Mouse (Mus musculus) heart, embryonic 10.5 days (tissue): ENCODE measurements around the gene Dnajc5g. TPM values are rescaled to one million over a fixed set of nuclear protein-coding genes. Genes with fewer than 3 reads are reported as not detected.

ENCODE experiments used
- DNase-seq: peaks from one replicate; pipeline ENCODE4 v3.0.0-alpha.2; 2017; ENCODE audit warnings: low spot score
- H3K27ac ChIP-seq: fragments of 300-500 bp; sonication (generic); 2 replicates; pipeline ENCODE4 v1.5.1; 2016; ENCODE audit warnings: mild to moderate bottlenecking
- H3K27me3 ChIP-seq: fragments of 300-500 bp; sonication (generic); 2 replicates; pipeline ENCODE4 v1.6.1; 2016; ENCODE audit warnings: mild to moderate bottlenecking; ENCODE audit not compliant: poor library complexity, insufficient read depth, severe bottlenecking
- H3K36me3 ChIP-seq: fragments of 300-500 bp; sonication (generic); 2 replicates; pipeline ENCODE4 v1.6.1; 2016; ENCODE audit warnings: mild to moderate bottlenecking, moderate library complexity
- H3K4me1 ChIP-seq: fragments of 300-500 bp; sonication (generic); 2 replicates; pipeline ENCODE4 v1.6.1; 2016; ENCODE audit warnings: mild to moderate bottlenecking
- H3K4me3 ChIP-seq: fragments of 300-500 bp; sonication (generic); 2 replicates; pipeline ENCODE4 v1.5.1; 2016; ENCODE audit warnings: mild to moderate bottlenecking, moderate library complexity
- H3K9me3 ChIP-seq: fragments of 300-500 bp; sonication (generic); 2 replicates; pipeline ENCODE4 v1.6.1; 2016; ENCODE audit warnings: mild to moderate bottlenecking, moderate library complexity
- WGBS: fragments of 180-500 bp; shearing (Covaris S2); methylation state at CpG from one replicate; pipeline ENCODE4 v1.1.7; 2016; 5-methylcytosine and 5-hydroxymethylcytosine counted together
- polyA plus RNA-seq: library from polyadenylated mRNA; unstranded; fragments of >200 nt; fragmentation: Nextera tagmentation; extraction: Ambion mirVana; gene quantifications from 2 replicates; pipeline ENCODE4 v1.2.1, GENCODE M21; 2016

Gene Dnajc5g
- polyA plus RNA-seq, result not detected in 2 replicates

GRCm38 (mm10) chr5:31105814-31106335 is at the start of gene Dnajc5g:
TSS of gene Dnajc5g (plus strand) at chr5:31106285.
- no peak for DNase-seq
- Histone ChIP-seq H3K4me1 (no peaks in the 10 kb centered on the region), H3K27me3 (peaks cover 6% of the 10 kb centered on the region), H3K4me3 (no peak within 1 kb of the TSS), H3K36me3 (no peaks in the 10 kb centered on the region), H3K27ac (no peak within 1 kb of the TSS), H3K9me3 (no peaks in the 10 kb centered on the region)
- 80% methylated on average over 9 of the region's 9 CpGs for WGBS

GRCm38 (mm10) chr5:31069810-31070209 is 36.3 kb upstream of the Dnajc5g start:
- DNase-seq, result no peak
- H3K4me1 ChIP-seq, result no peaks in the 10 kb centered on the region
- H3K36me3 ChIP-seq, result peaks cover 95% of the 10 kb centered on the region
- H3K4me3 ChIP-seq, result no peak overlapping the region
- no peak overlapping the region for H3K27ac ChIP-seq
- WGBS, result 96% methylated on average over 3 of the region's 3 CpGs
- H3K9me3 ChIP-seq, result no peaks in the 10 kb centered on the region
- H3K27me3 ChIP-seq, result no peaks in the 10 kb centered on the region

GRCm38 (mm10) chr5:31071059-31071458 is 35.0 kb upstream of the Dnajc5g start:
- DNase-seq, result no peak
- no peak overlapping the region for H3K4me3 ChIP-seq
- no peaks in the 10 kb centered on the region for H3K4me1 ChIP-seq
- WGBS, result 89% methylated on average over 2 of the region's 2 CpGs
- no peaks in the 10 kb centered on the region for H3K27me3 ChIP-seq
- no peak overlapping the region for H3K27ac ChIP-seq
- H3K36me3 ChIP-seq, result peaks cover 100% of the 10 kb centered on the region
- no peaks in the 10 kb centered on the region for H3K9me3 ChIP-seq

- Histone ChIP-seq H3K4me3 (no peak overlapping the region), H3K4me1 (no peaks in the 10 kb centered on the region), H3K9me3 (no peaks in the 10 kb centered on the region), H3K27ac (no peak overlapping the region), H3K27me3 (no peaks in the 10 kb centered on the region), H3K36me3 (peaks cover 100% of the 10 kb centered on the region)
- DNase-seq, result no peak
- WGBS, result 92% methylated on average over 11 of the region's 11 CpGs
These were observed 34.3 kb upstream of the Dnajc5g start for GRCm38 (mm10) chr5:31071821-31072220.

GRCm38 (mm10) chr5:31073176-31073575 is 32.9 kb upstream of the Dnajc5g start:
- Histone ChIP-seq H3K27ac (no peak overlapping the region), H3K4me1 (no peaks in the 10 kb centered on the region), H3K27me3 (no peaks in the 10 kb centered on the region), H3K4me3 (no peak overlapping the region), H3K36me3 (peaks cover 100% of the 10 kb centered on the region), H3K9me3 (no peaks in the 10 kb centered on the region)
- no peak for DNase-seq
- 92% methylated on average over 12 of the region's 12 CpGs for whole genome bisulfite sequencing

- H3K36me3 ChIP-seq, result peaks cover 78% of the 10 kb centered on the region
- no peak for DNase-seq
- WGBS, result 86% methylated on average over 13 of the region's 13 CpGs
- no peaks in the 10 kb centered on the region for H3K9me3 ChIP-seq
- 0 out of 2 replicates have a peak, but pooled peaks cover 4% of the 10 kb centered on the region for H3K4me1 ChIP-seq
- no peaks in the 10 kb centered on the region for H3K27me3 ChIP-seq
- no peak overlapping the region for H3K27ac ChIP-seq
- no peak overlapping the region for H3K4me3 ChIP-seq
These were observed 29.7 kb upstream of the Dnajc5g start for GRCm38 (mm10) chr5:31076346-31076745.

GRCm38 (mm10) chr5:31080059-31080794 is 25.9 kb upstream of the Dnajc5g start:
- peaks cover 33% of the 10 kb centered on the region for H3K4me1 ChIP-seq
- no peak for DNase-seq
- H3K4me3 ChIP-seq, result no peak overlapping the region
- H3K36me3 ChIP-seq, result peaks cover 39% of the 10 kb centered on the region
- no peaks in the 10 kb centered on the region for H3K27me3 ChIP-seq
- WGBS, result 82% methylated on average over 13 of the region's 13 CpGs
- H3K27ac ChIP-seq, result no peak overlapping the region
- H3K9me3 ChIP-seq, result no peaks in the 10 kb centered on the region

GRCm38 (mm10) chr5:31080795-31081164 is 25.3 kb upstream of the Dnajc5g start:
- Histone ChIP-seq H3K9me3 (no peaks in the 10 kb centered on the region), H3K4me3 (no peak overlapping the region), H3K27ac (no peak overlapping the region), H3K27me3 (peaks cover 2% of the 10 kb centered on the region; the same call in 1 of the 2 replicates), H3K36me3 (peaks cover 34% of the 10 kb centered on the region), H3K4me1 (peaks cover 33% of the 10 kb centered on the region)
- no peak for DNase-seq
- WGBS, result 71% methylated on average over 3 of the region's 3 CpGs

GRCm38 (mm10) chr5:31081386-31081785 is 24.7 kb upstream of the Dnajc5g start:
- Histone ChIP-seq H3K9me3 (no peaks in the 10 kb centered on the region), H3K36me3 (peaks cover 28% of the 10 kb centered on the region), H3K4me3 (no peak overlapping the region), H3K27ac (no peak overlapping the region), H3K4me1 (peaks cover 37% of the 10 kb centered on the region), H3K27me3 (peaks cover 7% of the 10 kb centered on the region; the same call in 1 of the 2 replicates)
- no peak for DNase-seq
- 73% methylated on average over 3 of the region's 3 CpGs for WGBS

GRCm38 (mm10) chr5:31082355-31082754 is 23.7 kb upstream of the Dnajc5g start:
- H3K4me1 ChIP-seq, result peaks cover 43% of the 10 kb centered on the region
- no peak for DNase-seq
- peaks cover 13% of the 10 kb centered on the region; the same call in 1 of the 2 replicates for H3K27me3 ChIP-seq
- H3K4me3 ChIP-seq, result peak overlapping the region; percentile 51
- peak overlapping the region; percentile 75; the same call in 1 of the 2 replicates for H3K27ac ChIP-seq
- no peaks in the 10 kb centered on the region for H3K9me3 ChIP-seq
- H3K36me3 ChIP-seq, result peaks cover 18% of the 10 kb centered on the region
- 7% methylated on average over 5 of the region's 5 CpGs for WGBS

- peaks cover 21% of the 10 kb centered on the region for H3K27me3 ChIP-seq
- H3K4me1 ChIP-seq, result peaks cover 43% of the 10 kb centered on the region
- DNase-seq, result no peak
- H3K4me3 ChIP-seq, result peak overlapping the region; percentile 51
- peak overlapping the region; percentile 75 for H3K27ac ChIP-seq
- 10% methylated on average over 12 of the region's 12 CpGs for WGBS
- H3K36me3 ChIP-seq, result peaks cover 11% of the 10 kb centered on the region
- no peaks in the 10 kb centered on the region for H3K9me3 ChIP-seq
These were observed 23.0 kb upstream of the Dnajc5g start for GRCm38 (mm10) chr5:31082935-31083625.

- H3K9me3 ChIP-seq, result no peaks in the 10 kb centered on the region
- peaks cover 2% of the 10 kb centered on the region for H3K36me3 ChIP-seq
- H3K27ac ChIP-seq, result peak overlapping the region; percentile 75
- peaks cover 29% of the 10 kb centered on the region for H3K27me3 ChIP-seq
- DNase-seq, result no peak
- H3K4me3 ChIP-seq, result peak overlapping the region; percentile 51
- H3K4me1 ChIP-seq, result peaks cover 43% of the 10 kb centered on the region
- 5% methylated on average over 8 of the region's 8 CpGs for WGBS
These were observed 22.1 kb upstream of the Dnajc5g start for GRCm38 (mm10) chr5:31083949-31084348.

- Histone ChIP-seq H3K9me3 (no peaks in the 10 kb centered on the region), H3K27me3 (peaks cover 56% of the 10 kb centered on the region), H3K4me1 (peaks cover 39% of the 10 kb centered on the region), H3K27ac (no peak overlapping the region), H3K36me3 (no peaks in the 10 kb centered on the region), H3K4me3 (no peak overlapping the region)
- no peak for DNase-seq
- WGBS, result 20% methylated on average over 7 of the region's 7 CpGs
These were observed 19.5 kb upstream of the Dnajc5g start for GRCm38 (mm10) chr5:31086606-31087005.
